Mouse (Mus musculus) B cell, adult 2 months (primary cell): Measurements from ENCODE around the gene Cul7.

ENCODE experiments used
- DNase-seq, 2 experiments: peaks; one replicate each; pipeline ENCODE4 v3.0.0; 2022

The Cul7 gene

GRCm38 (mm10) chr17:46650232-46651031 is at the start of gene Cul7:
Cul7 (plus strand) TSS chr17:46650337.
- peak; percentile 75 for DNase-seq

GRCm38 (mm10) chr17:46600569-46600968 is 49.6 kb upstream of the Cul7 start:
- no peak for DNase-seq

DNA sequence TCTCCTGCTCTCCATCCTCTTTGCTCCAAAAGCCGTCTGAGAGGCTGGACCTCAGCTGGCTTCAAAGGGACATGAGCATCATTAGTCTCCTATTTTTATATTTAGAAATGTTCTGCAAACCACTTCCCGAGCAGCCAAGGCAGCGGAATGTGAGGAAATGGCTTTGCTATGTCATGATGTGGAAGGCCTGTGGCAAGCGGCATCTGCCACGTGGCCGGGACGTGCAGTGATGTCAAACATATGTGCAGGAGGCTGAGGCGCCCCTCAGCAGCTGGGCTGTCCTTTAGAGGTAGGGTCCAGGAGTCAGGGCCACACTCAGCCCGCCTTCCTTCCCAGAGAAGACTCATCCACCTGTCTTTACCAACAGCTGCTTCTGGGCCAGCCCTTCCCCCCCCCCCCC is 47.9 kb upstream of the Cul7 start:
- DNase-seq = no peak

GRCm38 (mm10) chr17:46603229-46603628 is 46.9 kb upstream of the Cul7 start:
- DNase-seq = no peak

GRCm38 (mm10) chr17:46605126-46605525 is 45.0 kb upstream of the Cul7 start:
- no peak for DNase-seq

GRCm38 (mm10) chr17:46605987-46606386 is 44.1 kb upstream of the Cul7 start:
- DNase-seq = no peak

DNA sequence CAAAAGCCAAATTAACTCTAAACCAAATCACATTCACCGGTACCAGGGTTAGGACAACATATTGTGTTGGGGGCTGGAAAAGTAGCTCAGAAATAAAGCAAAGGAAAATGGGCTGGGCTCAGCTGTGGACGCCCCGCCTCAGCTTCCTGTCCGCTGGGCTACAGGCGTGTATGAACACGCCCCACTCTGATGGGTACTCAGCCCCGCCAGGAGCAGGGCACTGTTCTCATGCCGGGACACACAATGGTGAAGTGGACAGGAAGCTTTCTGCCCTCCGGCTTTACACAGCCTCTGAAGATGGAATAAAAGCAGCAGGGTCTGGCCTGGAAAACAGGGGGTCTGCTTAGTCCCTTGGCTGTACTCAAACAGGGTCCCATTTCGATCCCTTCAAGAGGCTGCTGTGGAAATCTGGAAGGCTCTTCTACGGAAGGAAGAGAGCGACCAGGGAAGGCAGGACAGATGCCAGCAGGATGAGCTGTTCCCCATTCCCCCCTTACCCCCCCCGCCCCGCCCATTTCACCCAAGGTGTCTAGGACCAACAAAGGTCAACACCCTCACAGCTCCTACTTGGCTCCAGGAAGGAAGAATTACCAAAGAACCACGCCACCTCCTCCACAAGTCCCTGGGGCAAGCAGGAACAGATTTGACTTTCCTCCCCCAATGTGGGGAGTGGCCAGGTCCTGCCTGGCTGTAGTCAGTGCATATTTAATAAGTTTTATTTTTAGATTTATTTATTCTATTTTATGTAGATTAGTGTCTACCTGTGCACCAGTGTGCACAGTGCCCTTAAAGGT is 40.2 kb upstream of the Cul7 start:
- no peak for DNase-seq

- no peak for DNase-seq
Observed at GRCm38 (mm10) chr17:46611316-46611715, 38.8 kb upstream of the Cul7 start.

DNA sequence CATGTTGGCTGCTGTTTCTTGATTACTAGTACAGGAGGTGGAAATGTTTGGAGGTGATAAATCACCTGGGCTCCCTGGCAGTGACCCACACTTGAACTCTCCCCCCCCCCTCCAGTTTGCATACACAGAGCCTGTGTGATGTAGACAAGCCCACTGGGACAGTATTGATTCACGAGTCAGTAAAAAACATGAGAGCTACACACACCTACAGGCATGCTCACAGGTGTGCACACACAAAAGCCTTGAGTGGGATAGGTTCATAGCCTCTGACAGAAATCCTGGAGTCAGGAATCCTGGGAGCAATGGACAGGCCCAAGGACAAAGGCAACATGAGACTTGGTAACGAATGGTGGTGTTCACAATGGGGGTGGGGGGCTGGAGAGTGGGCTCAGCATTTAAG is 37.9 kb upstream of the Cul7 start:
- DNase-seq = no peak

DNA sequence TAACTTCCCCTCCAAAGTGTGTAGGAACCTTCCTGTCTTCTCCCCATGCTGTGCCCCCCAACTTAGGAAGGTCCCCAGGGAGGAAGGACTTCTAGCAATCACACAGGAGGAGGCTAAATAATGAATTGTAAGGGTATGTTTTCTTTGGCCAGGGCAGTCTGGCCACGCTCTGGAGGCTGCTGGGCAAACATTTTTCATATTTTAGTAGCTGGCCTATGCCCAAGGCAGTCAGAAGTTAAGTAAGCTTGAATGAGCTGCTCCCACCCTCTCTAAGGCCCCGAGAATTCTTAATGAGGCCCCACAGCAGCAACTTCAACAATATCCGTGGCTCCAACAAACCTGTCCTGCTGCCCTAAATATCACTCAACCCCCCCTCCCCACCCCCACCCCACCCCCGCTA is 37.3 kb upstream of the Cul7 start:
- DNase-seq = no peak

GRCm38 (mm10) chr17:46613229-46613628 is 36.9 kb upstream of the Cul7 start:
- DNase-seq = no peak

DNA sequence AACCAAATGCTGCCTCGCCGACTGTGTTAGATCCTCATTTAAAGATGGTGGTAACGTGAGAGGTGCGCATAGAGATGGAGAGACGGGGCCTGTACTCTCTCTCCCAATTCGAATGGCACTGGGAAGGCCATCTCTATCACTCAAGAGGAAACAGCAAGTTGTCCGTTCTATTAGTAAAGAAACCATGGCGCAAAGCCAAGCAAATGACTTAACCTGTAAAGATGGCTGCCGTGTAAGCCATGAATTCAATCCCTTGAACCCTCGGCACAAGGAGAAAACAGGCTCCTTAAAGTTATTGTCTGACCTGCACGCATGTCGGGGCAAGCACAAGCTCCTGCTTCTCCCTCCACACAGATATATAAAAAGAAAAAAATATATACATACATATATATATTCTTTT is 32.3 kb upstream of the Cul7 start:
- DNase-seq = no peak

DNA sequence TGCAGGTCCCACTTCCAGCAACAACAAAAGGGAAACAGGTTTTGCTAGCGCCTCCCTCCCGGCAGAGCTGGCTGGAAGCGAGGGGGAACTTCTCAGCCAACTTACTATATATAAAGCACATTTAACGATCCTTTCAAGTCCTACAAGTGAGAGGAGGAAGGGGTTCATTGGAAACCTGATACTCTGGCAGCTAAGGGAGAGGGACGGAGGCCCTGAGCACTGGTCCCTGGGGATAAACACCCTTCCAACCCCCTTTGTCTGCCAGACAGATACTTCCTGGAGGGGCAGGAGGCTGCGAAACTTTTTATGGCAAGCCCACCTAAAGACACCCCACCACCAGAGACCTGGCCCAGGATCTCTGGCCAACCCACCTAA is 31.8 kb upstream of the Cul7 start:
- no peak for DNase-seq

GRCm38 (mm10) chr17:46618769-46619682 is 31.1 kb upstream of the Cul7 start:
- DNase-seq = no peak

DNA sequence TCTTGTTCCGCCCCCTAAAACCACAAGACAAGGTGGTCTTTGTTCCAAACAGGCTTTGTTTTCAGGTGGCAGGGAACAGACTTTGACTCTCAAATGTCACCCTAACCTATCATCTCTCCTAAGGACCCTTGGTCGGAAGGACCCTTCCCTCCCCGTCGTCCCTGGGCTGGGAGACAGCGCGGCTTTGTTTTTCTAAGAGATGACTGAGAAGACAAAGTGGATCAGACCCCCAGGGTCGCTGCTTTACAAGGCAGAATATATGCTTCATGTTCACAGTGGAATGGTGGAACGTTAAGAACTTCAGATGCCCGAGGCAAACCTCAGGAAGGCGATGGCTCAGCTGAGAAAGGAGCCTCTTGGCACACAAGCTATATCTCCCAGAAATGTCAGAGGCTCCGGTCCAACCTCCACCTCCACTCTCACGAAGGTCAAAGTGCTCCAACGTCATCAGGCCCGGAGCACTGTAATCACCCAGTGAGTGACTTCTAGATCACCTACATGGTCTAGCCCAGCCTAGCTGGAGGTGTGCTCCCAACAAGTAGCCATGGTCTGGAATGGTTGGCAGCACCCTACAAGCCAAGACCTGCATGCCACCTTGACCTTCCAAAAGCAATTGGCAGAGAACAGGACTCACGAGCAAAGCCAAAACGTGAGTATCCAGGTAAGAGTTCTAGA is 30.3 kb upstream of the Cul7 start:
- DNase-seq = no peak

DNA sequence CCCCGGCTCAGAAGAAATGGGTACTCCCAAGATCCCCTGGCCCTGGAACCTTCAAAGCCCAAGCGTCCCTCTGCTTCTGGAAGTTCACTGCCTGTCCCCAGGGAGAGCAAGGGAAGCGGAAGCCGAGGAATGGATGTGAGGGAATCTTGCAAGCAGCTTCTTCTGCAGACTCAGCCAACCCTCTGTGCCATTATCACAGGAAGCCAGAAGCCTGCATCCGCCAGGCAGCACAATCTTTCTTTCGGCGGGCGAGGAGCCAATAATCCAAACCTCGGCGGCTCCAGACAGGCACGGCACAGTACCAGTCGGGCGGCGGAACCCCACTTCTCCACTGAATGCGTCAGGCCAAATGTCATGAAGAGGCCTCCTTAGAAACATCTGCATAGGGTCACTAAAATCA is 28.8 kb upstream of the Cul7 start:
- no peak for DNase-seq

- DNase-seq = no peak
Observed at GRCm38 (mm10) chr17:46622269-46622668, 27.9 kb upstream of the Cul7 start.

DNA sequence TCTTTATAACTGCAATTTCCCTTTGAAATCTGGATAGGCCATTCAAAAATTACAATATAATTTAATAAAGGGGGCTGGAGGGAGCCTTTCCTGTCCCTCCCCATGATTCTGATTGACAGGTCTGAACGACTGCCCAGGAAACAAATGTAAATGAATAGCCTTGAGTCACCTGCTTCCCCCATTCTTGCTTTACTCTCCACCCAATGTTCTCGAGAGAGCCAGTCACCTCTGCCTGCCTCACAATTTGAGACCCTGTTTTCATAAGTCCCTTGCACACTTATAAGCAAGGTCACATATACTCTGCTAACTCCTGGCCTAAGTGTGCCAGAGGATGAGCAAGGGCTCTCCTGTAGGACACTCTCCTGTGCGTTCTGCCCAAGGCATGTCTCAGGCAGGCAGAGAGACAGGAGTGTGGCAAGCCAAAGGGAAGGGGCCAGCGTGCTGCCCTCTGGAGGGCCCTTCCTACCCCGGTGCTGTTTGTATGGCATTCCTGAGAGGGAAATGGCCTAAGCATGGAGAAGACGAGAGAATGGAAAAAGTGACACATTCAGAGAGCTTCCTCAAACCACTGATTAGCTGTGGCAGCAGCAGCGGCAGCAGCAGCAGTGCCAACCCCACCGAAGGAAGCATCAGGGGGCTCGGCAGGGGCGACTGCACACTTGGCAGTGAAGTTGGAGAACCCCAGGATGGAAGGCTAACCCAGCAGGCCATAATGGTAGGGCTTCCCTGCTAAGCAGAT is 26.1 kb upstream of the Cul7 start:
- no peak for DNase-seq

DNA sequence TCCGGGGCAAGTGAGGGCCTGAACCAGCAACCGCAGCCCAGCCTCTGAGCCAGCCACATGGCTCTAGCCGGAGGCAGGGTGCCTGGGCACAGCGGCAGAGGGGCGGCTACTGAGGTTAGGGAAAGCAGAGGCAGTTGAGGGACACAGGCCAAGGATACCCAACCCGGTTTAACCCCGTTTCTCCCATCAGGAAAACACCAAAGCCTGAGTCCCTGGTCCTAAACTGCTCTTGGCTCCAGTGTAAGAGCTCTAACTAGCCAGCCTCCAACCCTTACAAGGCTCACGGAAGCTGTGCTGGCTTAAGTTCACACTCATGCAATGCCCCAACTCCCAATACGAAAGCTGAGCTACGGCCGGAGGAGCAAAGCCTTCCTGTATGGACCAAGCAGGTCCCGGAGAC is 25.5 kb upstream of the Cul7 start:
- no peak for DNase-seq

DNA sequence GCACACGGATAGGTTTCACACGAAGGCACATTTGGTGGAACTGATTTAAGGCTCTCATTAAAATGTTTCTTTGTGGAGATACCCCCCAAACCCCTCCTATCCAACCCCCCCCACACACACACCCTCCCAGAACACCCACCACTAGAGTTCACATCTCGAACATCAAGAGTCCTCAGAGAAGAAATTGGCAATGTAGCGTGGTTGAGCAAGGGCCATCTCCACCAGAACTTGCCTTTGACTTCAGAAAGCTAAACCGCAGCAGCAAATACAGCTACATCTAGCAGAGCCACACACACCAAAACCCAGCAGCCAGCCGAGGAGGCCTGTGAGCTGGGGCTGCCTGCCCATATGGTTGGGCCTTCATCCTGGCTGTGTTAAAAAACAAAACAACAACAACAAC is 22.7 kb upstream of the Cul7 start:
- no peak for DNase-seq

GRCm38 (mm10) chr17:46628471-46628790 is 21.7 kb upstream of the Cul7 start:
- no peak for DNase-seq
